Mouse (Mus musculus) heart, postnatal 0 days (tissue): ENCODE results near the gene Dock7. TPM values are rescaled to one million over a fixed set of nuclear protein-coding genes. Genes with fewer than 3 reads are reported as not detected.

Experiments
- ATAC-seq: fragments of 200-750 bp; cut with Nextera tagmentation; 2 replicates; pipeline ENCODE4 v1.8.0; 2017; ENCODE audit warnings: low read depth, moderate number of reproducible peaks, moderate library complexity; ENCODE audit not compliant: insufficient read depth
- DNase-seq: peaks from one replicate; pipeline ENCODE4 v3.0.0-alpha.2; 2016; ENCODE audit warnings: low spot score
- H3K27ac ChIP-seq: fragments of 300-500 bp; sonication (generic); 2 replicates; pipeline ENCODE4 v1.5.1; 2014; ENCODE audit warnings: low read depth, mild to moderate bottlenecking
- H3K27me3 ChIP-seq: fragments of 300-500 bp; sonication (generic); 2 replicates; pipeline ENCODE4 v1.6.1; 2014; ENCODE audit warnings: low read length, mixed read lengths; ENCODE audit not compliant: control insufficient read depth, insufficient read depth
- H3K36me3 ChIP-seq: fragments of 300-500 bp; sonication (generic); replicated peaks from 2 replicates; pipeline ENCODE4 v1.6.1; 2014; ENCODE audit warnings: low read length, mixed read lengths; ENCODE audit not compliant: control insufficient read depth, insufficient read depth
- H3K4me1 ChIP-seq: fragments of 300-500 bp; sonication (generic); 2 replicates; pipeline ENCODE4 v1.6.1; 2014; ENCODE audit warnings: antibody characterized with exemption; ENCODE audit not compliant: control insufficient read depth, insufficient read depth
- H3K4me2 ChIP-seq: fragments of 300-500 bp; sonication (generic); 2 replicates; pipeline ENCODE4 v1.6.1; 2014; ENCODE audit warnings: low read depth, mild to moderate bottlenecking, low read length, moderate library complexity
- H3K4me3 ChIP-seq: fragments of 300-500 bp; sonication (generic); 2 replicates; pipeline ENCODE4 v1.5.1; 2014; ENCODE audit warnings: low read depth, low read length
- H3K9ac ChIP-seq: fragments of 300-500 bp; sonication (generic); replicated peaks from 2 replicates; pipeline ENCODE4 v1.6.1; 2014; ENCODE audit warnings: low read depth, low read length, mixed read lengths
- H3K9me3 ChIP-seq: fragments of 300-500 bp; sonication (generic); replicated peaks from 2 replicates; pipeline ENCODE4 v1.6.1; 2016; ENCODE audit warnings: low read length; ENCODE audit not compliant: control insufficient read depth
- CTCF ChIP-seq: IDR thresholded peaks from 2 replicates; pipeline ENCODE4 v1.5.1; 2016; ENCODE audit warnings: antibody characterized with exemption, control low read depth, low read depth
- EP300 ChIP-seq: IDR thresholded peaks from 2 replicates; pipeline ENCODE4 v1.6.1; 2016; ENCODE audit warnings: antibody characterized with exemption, low read depth
- WGBS: fragments of 180-500 bp; shearing (Covaris S2); extraction: QIAGEN DNeasy Blood & Tissue Kit; methylation state at CpG from one replicate; pipeline ENCODE4 v1.1.7; 2014; 5-methylcytosine and 5-hydroxymethylcytosine counted together
- polyA plus RNA-seq: library from polyadenylated mRNA; unstranded; fragments of >200 nt; fragmentation: Nextera tagmentation; extraction: Ambion mirVana; gene quantifications from 2 replicates; pipeline ENCODE4 v1.2.1, GENCODE M21; 2015
- total RNA-seq: library from RNA; depleted of rRNA; stranded (reverse); fragments of >200 nt; gene quantifications from 2 replicates; pipeline ENCODE4 v1.2.3, GENCODE M21; 2014; ENCODE audit warnings: low replicate concordance

Gene Dock7
- total and polyA plus RNA-seq, 2 experiments from 2014 or later = 10.2 to 17.4 TPM

DNA sequence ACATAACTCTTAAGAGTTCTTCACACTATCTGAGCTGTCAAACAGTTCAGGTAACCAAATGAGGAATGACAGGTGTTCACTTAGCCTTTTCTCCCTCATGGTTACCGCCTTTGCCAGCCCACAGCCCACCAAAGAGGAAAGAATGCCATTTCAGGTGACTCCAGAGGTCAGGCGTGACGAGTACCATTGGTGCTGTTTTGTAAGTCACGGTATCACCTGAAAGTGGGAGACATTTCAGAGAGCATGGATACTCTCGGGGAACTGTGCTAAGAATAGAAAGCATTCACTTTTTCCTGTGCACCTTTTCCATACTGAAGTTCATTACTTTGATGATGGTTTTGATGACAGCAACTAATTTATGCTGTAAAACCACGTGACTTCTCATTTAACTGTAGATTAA is 184.7 kb downstream of the Dock7 start:
- Histone ChIP-seq H3K9ac (no peak overlapping the region), H3K27me3 (no peaks in the 10 kb centered on the region), H3K4me3 (no peak overlapping the region), H3K4me2 (no peak overlapping the region), H3K9me3 (no peaks in the 10 kb centered on the region), H3K4me1 (no peaks in the 10 kb centered on the region), H3K36me3 (peaks cover 50% of the 10 kb centered on the region), H3K27ac (no peak overlapping the region)
- WGBS = 66% methylated on average over 6 of the region's 6 CpGs
- TF ChIP-seq EP300 (no peak), CTCF (no peak)
- no peak for ATAC-seq
- DNase-seq = no peak

DNA sequence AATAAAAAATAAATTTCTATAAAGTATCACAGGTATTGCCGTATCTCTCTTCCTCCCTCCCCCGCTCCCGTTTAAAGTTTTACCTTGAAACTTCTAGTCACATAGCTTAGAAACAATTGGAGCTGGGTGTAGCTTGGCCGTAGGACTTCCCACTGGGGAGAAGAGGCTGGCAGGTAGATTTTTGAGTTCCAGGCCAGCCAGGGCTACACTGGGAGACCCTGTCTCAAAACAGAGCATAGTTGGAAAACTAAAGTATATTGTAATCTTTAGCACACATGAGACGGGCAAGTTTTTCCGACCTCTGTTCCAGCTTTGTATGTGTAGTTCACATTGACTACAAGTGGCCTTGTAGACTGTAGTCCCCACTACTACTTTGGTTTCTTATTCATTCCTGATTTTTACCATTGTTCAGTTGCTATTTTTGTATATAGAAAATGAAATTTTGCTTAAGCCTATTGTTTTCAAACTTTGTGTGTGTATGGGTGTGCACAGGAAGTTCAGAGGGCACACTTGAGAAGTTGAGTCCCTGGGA is 195.4 kb downstream of the Dock7 start:
- Histone ChIP-seq H3K4me2 (peak overlapping the region; percentile 98), H3K27ac (no peak overlapping the region), H3K9ac (peak overlapping the region; percentile 91), H3K4me1 (peaks cover 20% of the 10 kb centered on the region), H3K9me3 (no peaks in the 10 kb centered on the region), H3K36me3 (peaks cover 8% of the 10 kb centered on the region; the same call in 1 of the 2 replicates), H3K27me3 (no peaks in the 10 kb centered on the region), H3K4me3 (peak overlapping the region; percentile 97)
- ATAC-seq (no peak), DNase-seq (no peak)
- no peak for TF ChIP-seq CTCF
- no peak for TF ChIP-seq EP300
- WGBS = 16% methylated on average over 6 of the region's 6 CpGs

DNA sequence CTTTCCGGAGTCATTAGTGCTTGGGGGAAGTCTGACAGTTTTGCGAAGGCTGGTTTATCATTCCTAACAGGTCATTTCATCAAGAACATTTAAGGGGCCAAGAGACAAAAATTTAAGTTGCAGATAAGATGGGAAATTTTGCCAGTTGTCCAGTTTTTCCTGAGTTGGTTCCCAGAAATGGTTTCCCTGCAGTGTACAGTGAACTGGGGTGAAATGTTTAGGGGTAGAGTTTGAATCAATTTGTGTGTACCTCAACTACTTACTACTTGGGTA is 195.9 kb downstream of the Dock7 start:
- Histone ChIP-seq H3K4me2 (peak overlapping the region; percentile 98), H3K27me3 (no peaks in the 10 kb centered on the region), H3K4me1 (peaks cover 20% of the 10 kb centered on the region), H3K9ac (peak overlapping the region; percentile 91), H3K36me3 (0 out of 2 replicates have a peak, but pooled peaks cover 3% of the 10 kb centered on the region), H3K9me3 (no peaks in the 10 kb centered on the region), H3K4me3 (peak overlapping the region; percentile 97), H3K27ac (no peak overlapping the region)
- DNase-seq = no peak
- 0% methylated on average over 2 of the region's 2 CpGs for WGBS
- no peak for ATAC-seq
- TF ChIP-seq CTCF (no peak), EP300 (no peak)

DNA sequence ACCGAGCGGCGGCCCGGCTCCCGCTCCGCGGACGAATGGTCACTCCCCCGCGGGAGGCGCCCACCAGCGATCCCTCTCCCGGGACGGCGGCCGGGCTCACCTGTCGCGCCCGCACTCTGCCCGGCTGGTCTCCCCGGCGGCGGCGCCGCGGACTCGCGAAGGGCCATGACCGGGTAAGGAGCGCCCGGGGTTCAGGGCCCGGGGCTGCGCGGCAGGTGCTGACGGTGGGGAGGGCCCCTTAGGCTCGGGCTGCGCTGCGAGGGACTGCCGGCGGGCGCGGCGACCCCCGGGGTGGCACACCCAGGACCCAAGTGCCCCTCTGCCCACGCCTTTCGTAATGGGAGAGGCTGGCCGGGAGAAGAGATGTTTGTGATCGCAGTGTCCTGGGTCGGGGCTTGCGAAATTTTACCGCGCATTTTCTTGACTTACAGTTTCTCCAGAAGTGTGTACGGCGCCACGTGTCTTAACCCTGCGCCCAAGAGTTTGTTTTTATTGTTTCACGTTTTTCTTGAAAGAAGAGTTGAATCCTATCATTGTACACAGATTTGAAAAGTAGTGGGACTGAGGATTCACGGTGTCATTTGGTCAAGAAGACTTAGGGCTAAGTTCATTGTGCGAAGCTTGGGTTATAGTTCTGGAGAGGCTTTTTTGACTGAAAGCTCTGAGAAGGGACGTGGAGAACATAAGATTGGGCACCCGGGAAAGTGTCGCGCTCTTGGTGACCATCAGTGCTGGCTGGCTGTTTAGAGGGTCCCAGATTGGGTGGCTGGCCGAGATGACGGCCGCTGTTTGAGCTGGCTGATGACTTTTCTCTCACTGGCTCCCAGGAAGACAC is 196.4 kb downstream of the Dock7 start:
- peak overlapping the region; percentile 91 for H3K9ac ChIP-seq
- no peaks in the 10 kb centered on the region for H3K27me3 ChIP-seq
- H3K4me1 ChIP-seq = peaks cover 20% of the 10 kb centered on the region
- peak overlapping the region; percentile 97 for H3K4me3 ChIP-seq
- H3K4me2 ChIP-seq = peak overlapping the region; percentile 98
- peak; percentile 19 for DNase-seq
- under 1% methylated on average over 46 of the region's 66 CpGs for WGBS
- H3K27ac ChIP-seq = peak overlapping the region; percentile 100
- TF ChIP-seq CTCF = no peak
- ATAC-seq = peak; percentile 0; the same call in 1 of the 2 replicates
- H3K9me3 ChIP-seq = no peaks in the 10 kb centered on the region
- no peaks in the 10 kb centered on the region for H3K36me3 ChIP-seq

DNA sequence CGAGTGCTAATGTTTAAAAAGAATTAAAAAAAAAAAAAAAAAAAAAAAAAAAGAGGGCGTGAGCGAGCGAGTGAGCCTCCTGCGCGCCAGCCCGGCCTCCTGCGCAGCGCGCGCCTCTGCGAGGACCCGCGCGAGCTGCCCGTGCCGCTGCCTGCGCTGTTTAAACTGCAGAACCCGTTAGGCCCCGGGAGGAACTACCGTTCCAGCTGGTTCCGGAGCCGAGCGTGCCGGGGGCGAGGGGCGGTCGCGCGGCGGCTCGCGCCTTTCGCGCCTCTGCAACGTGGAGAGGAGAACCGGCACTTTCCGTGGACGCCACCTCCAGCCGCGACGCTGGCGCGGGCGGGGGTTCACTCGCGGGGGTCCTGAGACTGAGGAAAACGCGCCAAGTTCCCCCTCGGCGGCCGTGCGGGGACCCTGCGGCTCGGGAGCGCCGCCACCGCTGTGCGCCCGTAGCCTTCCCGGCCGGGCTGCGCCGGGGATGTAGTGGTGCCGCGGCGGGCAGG is 197.1 kb downstream of the Dock7 start, which contains the start of gene Usp1:
TSS of gene Usp1 (plus strand) at position 243 of the 503 bp plus-strand sequence.
- H3K36me3 ChIP-seq = no peaks in the 10 kb centered on the region
- H3K9ac ChIP-seq = peak within 1 kb of the TSS; percentile 91
- 1% methylated on average over 53 of the region's 67 CpGs for WGBS
- peak within 1 kb of the TSS; percentile 97 for H3K4me3 ChIP-seq
- no peaks in the 10 kb centered on the region for H3K9me3 ChIP-seq
- no peaks in the 10 kb centered on the region for H3K27me3 ChIP-seq
- peaks cover 20% of the 10 kb centered on the region for H3K4me1 ChIP-seq
- peak within 1 kb of the TSS; percentile 98 for H3K4me2 ChIP-seq
- peak within 1 kb of the TSS; percentile 100 for H3K27ac ChIP-seq
- TF ChIP-seq CTCF (no peak), EP300 (peak; percentile 96)
- ATAC-seq (peak; percentile 24), DNase-seq (no peak)
